Mouse (Mus musculus) regulatory T cell (primary cell): Measurements from ENCODE around the gene Tcp11l1.

ENCODE experiments used
- in situ Hi-C: fragments of 300-600 bp; cut with MboI, MseI; formaldehyde crosslinking; loops from one replicate; pipeline ENCODE4 v1.15.1; 2025; ENCODE audit warnings: high pct_unique_total_duplicates

Tcp11l1 gene

DNA sequence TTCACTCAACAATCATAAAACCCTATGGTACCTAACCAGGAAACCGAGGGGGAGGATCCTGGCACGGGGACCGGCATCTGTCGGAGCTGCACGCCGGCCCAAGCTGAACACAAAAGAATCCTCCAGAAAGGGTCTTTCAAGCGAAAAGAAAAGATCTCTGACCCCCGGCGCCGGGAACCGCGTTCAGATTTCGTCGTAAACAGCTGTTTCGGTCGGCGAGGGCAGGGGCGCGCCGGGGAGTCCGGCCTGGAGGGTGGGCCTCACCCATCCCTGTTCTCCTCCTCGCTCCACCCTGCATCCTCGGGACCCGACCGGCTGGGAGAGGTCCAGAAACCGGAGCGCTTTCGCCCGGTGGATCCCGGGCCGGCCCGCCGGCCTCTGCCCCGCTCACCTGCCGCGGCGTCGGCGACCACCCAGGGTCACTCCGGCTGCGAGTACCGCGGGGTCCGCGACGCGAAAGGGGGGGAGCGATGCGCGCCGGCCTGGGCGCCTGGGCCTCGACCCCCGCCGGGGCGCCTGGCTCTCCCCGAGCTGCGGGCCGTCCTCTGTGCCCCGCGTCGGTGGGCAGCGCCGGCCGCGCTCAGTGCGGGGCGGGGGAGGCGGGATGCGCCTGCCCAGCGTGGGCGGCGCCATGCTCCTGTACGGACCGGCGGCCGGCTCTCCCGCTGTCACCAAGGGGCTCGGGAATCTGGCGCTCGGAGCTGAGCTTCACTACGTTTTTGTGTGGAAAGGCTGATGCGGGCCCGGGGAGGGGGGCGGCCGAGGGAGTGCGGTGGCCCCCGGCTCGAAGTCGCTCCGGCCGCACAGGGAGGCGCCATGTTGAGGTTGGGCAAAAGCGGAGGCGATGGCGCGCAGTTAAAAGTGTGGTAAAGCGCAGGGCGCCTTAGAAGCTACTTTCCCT is at the start of gene Tcp11l1:
Gene Tcp11l1 (minus strand): TSS at position 585 of the 901 bp plus-strand sequence.
- in situ Hi-C loops = no loop called here

DNA sequence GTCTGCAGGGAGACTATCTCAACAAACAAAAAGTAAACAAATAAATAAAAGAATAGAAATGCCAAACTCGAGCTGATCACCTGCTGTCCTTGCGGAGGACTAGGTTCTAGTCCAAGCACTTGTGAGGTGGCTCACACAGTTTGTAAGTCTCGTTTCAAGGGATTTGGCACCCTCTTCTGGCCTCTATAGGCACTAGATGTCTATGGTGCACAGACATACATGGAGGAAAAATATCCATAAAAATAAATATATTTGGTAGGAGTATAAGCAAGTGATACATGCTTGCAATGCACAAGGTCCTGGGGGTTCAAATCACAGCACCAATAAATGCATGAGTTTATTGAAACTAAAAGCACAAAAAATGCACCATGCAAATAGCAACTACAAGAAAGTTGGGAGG is 38.6 kb upstream of the Tcp11l1 start:
- in situ Hi-C loops = no loop called here

DNA sequence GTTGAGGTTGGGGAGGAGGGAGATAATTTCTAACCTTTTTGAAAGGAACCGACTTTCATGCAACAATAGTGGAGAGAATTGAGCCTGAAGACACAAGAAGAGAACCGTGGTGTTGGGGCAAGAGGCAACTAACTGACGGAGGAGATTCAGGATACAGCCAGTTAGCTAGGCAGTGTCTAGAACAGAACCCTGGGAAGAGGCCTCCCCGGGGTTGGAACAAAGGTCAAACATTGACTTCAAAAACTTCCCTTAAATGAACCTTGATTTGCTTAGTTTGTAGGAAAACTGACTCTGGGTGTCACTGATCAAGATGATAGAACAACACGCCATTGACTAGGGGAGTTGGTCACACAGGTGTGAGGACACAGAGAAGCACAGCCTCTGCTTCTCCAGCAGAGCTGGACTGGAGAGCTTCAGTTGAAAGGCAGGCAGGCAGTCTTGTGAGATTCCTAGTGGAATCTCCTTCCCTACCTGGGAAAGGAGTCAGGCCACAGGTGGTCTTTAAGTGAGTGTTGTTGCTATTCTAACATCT is 36.7 kb upstream of the Tcp11l1 start:
- in situ Hi-C loops = no loop called here

DNA sequence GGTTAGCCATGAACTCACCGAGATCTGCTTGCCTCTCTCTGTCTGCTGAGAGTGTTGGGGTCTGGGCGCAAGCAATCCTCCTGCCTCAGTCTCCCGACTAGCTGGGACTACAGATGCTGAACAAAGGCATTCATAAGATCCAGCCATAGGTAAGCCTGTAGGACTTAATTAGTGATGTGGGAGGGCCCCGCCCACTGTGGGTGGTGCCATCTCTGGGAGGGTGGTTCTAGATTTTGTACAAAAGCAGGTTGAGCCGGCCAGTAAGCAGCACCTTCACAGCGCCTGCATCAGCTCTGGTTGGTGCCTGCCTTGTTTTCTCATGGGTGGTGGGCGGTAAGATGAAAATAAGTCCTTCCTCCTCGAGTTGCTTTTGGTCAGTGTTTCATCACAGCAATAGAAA is 34.3 kb upstream of the Tcp11l1 start:
- in situ Hi-C loops = no loop called here

DNA sequence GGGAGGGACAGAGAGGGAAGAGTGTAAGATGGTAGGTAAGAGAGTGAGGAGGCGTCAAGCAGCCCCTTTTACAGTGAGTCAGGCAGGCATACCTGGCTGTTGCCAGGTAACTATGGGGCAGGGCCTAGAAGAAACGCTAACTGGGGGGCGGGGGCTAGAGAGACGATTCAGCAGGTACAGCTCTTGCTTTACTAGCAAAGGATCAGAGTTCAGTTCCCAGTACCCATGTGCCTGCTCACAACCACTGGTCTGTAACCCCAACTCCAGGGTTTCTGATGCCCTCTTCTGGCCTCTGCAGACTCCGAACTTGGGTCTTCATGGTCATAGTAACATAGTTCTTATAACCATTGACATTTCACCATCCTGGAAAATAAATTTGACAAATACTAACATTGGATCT is 32.0 kb upstream of the Tcp11l1 start:
- in situ Hi-C loops = no loop called here

DNA sequence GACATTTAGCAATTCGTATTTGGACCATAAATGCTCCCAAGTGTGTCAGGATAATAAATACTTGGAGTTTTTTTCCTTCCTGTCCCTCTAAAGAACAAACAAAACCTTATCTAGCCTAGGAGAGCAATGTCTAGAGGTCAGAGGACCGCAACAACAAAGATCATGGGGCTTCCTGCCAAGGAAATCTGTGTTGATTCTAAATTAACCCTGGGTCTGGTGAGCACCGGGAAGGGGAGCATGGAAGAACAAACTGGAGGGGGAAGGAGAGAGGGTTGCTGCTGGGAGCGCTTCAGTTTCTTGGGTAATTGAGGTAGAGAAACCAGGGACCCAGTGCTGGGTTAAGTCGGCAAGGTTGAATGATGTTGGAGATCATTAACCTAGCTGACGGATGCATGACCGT is 31.2 kb upstream of the Tcp11l1 start:
- in situ Hi-C loops = no loop called here

DNA sequence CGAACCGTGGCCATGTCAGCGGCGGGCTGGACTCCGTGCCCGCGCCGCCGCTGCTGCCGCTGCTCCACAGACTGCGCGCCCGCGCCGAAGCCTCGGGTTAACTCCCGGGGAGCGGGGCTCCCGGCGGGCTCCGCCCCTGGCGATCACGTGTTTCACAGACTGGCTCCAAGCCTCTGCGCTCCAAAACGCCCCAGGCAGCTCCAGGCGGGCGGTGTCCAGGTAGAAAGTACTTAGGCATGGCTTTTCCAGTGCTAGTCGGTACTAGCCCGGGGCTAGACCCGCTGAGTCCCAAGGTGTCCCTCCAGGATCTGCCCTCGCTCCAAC is 30.7 kb upstream of the Tcp11l1 start, which contains the start of gene Depdc7:
Gene Depdc7 (minus strand): TSS at position 138 of the 324 bp plus-strand sequence.
- in situ Hi-C loops = no loop called here

DNA sequence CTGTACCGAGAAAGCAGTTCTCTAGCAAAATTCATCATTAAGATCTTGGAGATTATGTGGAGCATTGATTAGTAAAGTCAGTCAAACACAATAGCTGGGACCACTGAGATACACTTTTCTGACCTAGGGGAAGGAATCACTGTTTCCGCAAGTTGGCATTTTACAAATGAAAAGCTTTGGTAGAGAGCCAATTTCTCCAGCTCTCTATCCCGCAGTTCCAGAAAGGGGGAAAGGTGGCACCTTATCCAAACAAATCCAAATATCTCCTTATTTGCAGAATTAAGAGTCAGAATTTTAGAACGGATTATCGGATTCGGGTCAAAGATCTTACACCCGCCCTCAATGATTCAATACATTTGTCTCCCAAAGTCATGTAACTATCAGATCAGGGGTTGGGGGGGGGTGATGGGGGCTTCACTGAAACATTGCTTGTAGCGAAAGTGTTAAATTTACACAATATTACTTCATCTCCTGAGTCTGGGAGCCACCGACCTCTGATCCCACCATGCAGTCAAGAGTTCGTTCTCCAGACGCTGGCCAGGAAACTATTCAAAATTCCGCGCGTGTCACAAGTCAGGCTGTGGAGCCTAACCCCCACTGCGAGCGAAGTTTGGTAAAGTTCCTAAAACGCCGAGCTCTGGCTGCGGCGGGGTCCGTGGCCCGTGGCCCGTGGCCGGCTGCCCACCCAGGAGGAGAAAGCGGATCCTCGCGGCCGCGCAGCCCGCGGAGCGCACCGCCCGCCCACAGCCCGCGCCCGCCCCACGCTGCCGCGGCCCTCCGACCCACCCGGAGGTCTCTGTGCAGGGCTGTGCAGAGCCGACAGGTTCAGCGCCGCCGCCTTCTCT is 30.1 kb upstream of the Tcp11l1 start:
- in situ Hi-C loops = no loop called here

DNA sequence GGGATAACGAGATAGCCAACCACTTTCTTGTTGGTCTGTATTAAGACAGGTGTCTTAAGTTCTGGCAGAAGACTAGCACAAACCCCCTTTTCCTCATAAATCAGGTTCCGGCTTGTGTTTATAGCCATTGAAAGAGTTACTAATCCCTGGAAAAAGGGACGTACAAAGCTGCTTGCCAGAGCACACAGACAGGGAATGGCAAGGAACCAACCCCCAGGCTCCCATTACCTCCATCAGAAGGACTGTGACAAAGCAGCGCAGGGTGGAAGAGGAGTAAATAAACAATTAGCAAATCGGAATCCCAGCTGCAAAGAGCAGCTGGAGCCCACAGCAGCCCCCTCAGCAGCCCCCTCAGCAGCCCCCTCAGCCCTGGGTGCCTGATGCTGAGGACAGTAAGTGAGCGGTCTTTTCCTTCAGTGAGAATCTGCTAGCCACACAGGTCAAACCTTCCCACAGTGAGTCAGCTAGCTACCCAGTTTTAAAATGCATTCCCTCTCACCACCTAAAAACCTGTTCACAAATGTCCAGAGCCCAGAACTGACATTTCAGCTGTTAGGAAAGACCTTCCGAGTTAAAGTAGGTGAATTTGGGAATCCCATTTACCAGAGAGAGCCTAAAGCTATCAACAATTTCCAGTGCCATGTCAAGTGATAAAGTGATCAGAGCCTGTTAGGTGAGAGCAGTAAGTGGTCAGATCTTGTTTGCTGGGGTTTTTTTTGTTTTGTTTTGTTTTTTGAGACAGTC is 29.2 kb upstream of the Tcp11l1 start:
- in situ Hi-C loops = no loop called here

DNA sequence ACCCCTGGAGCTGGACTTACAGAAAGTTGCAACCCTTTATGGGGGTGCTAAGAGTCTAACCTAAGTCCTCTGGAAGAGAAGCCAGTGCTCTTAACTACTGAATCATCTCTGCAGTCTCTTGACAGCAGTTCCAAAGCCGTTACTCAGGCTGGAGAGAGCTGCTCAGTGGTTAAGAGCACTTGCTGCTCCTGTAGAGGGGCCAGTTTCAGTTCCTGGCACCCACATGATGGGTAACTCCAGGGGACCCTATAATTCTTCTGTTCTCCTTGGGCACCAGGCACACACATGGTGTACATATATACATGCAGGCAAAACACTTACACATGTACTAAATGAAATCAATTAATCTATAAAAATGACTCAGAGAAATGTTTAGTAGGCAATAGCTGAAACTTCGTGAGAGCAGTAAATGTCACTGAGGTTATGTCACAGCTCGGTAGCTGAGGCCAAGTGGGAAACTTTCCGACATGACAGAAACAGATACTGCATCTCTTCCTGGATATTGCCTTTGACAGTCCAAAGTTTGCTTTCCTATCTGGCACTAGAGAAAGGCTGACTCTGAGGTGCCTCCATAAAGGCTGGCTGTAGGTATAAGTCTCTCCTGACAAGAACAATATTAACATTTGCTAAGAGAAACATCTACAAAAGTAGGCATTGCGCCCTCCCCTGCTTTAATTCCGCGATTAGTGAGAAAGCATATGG is 28.4 kb upstream of the Tcp11l1 start:
- in situ Hi-C loops = no loop called here

DNA sequence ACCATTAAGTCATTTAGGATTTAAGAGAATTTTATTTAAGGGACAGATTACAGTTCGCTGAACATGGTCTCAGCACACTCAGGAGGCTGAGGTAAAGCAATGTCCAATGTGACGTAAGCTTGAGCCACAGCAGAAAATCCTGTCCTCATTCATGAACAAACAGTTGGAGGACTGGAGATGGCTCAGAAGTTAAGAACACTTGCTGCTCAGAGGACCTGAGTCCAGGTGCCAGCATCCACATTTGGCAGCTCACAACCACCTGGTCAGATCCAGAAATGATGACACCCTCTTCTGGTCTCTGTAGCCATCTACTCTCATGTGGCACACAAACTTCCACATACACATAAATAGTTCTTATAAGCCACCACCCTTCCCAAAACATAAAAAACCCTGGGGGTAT is 27.7 kb upstream of the Tcp11l1 start:
- in situ Hi-C loops = no loop called here

DNA sequence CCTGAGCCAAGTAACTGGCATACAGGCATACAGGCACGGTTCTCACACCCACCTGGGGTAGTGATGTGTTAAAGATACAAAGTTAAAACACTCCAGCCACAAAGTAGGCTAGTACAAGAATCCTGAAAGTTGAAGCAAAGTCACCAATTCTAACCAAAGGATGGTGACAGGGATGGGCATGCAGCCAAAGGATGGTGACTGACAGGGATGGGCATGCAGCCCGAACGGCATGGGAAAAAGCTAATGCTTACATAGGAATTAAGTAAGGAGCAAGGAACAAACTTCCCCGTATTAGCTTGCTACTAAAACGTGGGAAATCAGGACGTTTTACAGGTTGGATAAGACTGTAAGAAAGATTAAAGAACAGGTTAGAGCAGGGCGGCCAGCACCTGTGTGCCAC is 24.3 kb upstream of the Tcp11l1 start:
- in situ Hi-C loops = no loop called here

DNA sequence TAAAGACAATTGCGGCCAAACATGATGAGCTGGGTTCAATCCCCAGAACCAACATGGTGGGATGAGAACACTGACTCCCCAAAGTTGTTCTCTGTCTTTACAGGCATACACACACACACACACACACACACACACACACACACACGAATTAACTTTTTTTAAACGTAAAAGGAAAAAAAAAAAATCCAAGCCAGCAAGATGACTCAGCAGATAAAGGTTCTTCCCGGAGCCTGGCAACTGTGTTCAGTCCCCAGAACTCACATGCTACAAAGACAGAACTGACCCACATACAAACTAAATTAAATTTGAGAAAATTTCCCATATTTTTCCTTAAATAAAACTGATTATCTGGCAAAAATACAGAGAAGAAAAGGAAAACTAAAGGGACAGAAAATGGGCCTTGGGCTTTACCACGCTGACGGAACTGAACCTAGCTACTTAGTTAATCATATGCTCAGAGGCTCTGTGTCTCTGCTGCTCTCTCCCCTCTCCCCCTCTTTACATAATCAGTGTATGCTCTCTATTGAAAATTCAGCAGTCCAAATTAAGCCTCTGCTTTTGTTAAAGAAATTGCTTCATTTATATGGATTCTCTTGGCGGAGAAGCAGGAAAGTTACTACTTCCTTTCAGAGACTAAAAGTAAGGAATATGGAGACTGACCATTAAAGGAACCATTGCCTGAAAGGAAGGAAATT is 20.7 kb upstream of the Tcp11l1 start:
- in situ Hi-C loops = no loop called here

DNA sequence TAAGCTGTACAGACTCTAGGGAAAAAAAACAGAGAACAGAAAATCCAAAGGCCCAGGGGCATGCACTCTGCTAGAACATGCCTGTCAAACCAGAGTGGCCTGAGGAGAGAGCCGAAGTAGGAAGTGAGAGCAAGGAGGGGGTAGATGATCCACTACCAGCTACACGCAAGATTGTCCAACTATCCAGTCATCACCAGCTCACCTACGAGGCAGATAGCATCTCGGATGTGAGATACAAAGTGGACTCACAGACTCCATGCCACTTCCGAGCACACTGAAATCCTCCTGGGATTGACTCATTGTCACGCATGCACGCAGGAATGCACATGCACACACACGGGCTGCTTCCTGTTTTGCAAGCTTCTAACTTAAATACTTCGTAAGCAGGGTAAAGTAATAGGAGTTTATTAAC is 20.1 kb upstream of the Tcp11l1 start:
- in situ Hi-C loops = no loop called here

DNA sequence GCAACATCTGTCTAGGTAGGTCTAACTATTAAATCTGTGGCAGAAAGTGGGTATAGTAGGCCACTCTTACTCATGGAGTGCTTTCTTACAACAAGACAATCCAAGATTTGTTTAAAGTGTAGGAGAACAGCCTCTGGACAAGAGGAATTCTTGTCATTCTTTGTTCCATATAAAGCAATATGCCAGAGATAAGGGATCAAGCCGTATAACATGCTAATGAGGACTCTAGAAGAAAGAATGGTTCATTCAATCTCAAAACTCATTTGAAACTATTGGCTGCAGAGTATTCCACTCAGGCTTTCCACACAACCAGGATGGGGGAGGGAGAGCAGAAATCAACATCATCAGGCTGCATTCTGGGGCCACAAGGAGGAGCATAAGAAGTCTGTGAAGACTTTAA is 15.4 kb upstream of the Tcp11l1 start:
- in situ Hi-C loops = no loop called here

DNA sequence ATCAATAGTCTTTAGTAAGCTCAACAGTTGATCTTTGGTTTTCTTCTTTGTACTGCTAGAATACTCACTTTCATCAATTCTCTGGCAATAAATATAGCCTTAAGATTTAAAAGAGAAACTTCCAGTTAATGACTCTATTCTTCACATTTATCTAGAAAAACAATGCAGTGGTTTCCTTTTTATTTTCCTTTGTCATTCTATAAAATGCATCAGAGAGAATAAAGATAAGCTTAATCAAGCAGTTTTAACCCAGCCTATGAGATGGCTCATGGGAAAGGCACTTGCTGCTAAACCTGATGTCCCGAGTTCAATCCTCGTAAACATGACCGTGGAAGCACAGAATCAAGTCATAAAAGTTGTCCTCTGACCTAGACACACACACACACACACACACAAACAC is 10.1 kb upstream of the Tcp11l1 start:
- in situ Hi-C loops = no loop called here

DNA sequence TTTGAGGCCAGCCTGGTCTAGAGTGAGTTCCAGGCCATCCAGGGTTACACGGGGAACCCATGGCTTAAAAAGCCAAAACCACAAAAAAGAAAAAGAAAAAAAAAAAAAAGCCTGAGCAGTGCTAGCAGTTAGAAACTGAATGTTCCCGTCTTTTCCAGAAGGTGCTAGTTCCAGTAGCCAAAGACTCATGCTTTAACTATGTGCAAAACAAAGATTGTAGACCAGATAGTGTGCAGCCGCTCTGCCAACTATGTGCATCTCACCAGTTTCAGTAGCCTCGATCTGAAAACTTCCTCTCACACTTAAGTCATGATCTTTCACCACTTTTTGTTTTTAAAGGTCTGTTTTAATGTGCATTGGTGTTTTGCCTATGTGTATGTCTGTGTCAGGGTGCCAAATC is 5.9 kb upstream of the Tcp11l1 start:
- in situ Hi-C loops = no loop called here

DNA sequence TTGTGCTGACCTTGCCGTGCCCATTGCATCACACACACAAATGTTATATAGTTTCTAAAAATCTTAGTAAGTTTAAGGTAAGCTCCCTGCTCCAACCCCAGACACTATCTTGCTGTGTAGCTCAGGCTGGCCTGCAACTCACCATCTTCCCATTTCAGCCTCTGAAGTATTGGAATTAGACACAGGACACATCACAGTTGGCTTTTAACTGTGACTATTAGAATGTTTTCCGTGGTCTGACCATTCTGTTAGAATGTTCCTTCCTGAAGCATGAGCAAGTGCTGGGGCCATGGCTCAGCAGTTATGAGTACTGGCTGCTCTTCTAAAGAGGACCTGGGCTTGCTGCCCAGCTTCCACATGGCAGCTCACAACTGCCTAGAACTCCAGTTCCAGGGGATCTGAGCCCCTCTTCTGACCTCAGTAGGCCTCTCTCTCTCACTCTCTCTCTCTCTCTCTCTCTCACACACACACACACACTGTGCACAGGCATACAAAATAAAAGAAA is 5.3 kb upstream of the Tcp11l1 start:
- in situ Hi-C loops = no loop called here

DNA sequence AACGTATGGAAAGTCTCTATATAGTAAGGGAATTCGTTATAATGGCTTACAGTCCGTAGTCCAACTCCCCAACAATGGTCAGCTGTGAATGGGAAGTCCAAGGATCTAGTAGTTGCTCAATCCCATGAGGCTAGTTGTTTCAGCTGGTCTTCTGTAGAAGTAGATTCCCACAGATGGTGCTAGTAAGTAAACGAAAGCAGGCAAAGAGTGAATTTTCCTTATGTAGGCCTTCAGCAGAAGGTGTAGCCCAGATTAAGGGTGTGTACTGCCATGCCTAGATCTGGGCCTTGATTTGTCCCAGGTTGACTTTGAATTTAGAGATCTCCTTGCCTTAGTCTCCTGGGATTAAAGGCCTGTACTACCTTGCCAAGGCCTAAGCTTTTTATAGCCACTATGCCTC is 4.3 kb upstream of the Tcp11l1 start, which contains the start of gene Pin1rt1:
Gene Pin1rt1 (minus strand): TSS at position 101 of the 400 bp plus-strand sequence.
- in situ Hi-C loops = no loop called here

DNA sequence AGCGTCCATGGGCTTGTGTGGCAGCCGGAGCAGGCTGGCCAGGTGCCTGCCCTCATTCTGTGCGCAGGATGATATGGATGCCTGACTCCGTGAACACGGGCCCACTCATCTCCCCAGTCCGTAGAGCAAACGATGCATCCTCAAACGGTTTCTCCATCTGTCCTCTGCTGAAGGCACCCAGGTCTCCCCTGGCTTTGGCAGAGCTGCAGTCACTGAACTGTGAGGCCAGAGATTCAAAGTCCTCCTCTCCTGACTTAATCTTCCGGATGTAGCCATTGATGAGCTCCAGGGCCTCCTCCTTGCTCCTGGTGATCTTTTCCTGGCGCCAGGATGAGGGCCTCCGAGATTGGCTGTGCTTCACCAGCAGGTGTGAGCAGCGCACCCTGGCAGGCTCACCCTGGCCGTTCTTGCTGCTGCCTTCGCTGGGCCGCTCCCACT is 2.3 kb upstream of the Tcp11l1 start:
- in situ Hi-C loops = no loop called here
